Mouse (Mus musculus) heart, embryonic 16.5 days (tissue): ENCODE data around the gene Pno1. TPM values are rescaled to one million over a fixed set of nuclear protein-coding genes. Genes with fewer than 3 reads are reported as not detected.
"Not testable (repeated sequence)": the region's sequence is repeated elsewhere in the genome, so short reads cannot be mapped to it uniquely, and the experiment has no call there.

Experiments
- ATAC-seq: fragments of 200-750 bp; cut with Nextera tagmentation; replicated peaks from 2 replicates; pipeline ENCODE4 v1.8.0; 2017; ENCODE audit warnings: moderate number of reproducible peaks; ENCODE audit not compliant: insufficient read depth, low FRiP score; ENCODE audit errors: extremely low read depth
- H3K27ac ChIP-seq: fragments of 300-500 bp; sonication (generic); 2 replicates; pipeline ENCODE4 v1.5.1; 2014; ENCODE audit warnings: mild to moderate bottlenecking, low read length, control low read depth, moderate library complexity
- H3K27me3 ChIP-seq: fragments of 300-500 bp; sonication (generic); 2 replicates; pipeline ENCODE4 v1.6.1; 2014; ENCODE audit warnings: low read length, mixed read lengths; ENCODE audit not compliant: control insufficient read depth, insufficient read depth
- H3K36me3 ChIP-seq: fragments of 300-500 bp; sonication (generic); 2 replicates; pipeline ENCODE4 v1.6.1; 2014; ENCODE audit not compliant: control insufficient read depth, insufficient read depth
- H3K4me1 ChIP-seq: fragments of 300-500 bp; sonication (generic); 2 replicates; pipeline ENCODE4 v1.6.1; 2014; ENCODE audit warnings: low read length, mixed read lengths; ENCODE audit not compliant: control insufficient read depth, insufficient read depth
- H3K4me2 ChIP-seq: fragments of 300-500 bp; sonication (generic); 2 replicates; pipeline ENCODE4 v1.6.1; 2014; ENCODE audit warnings: low read depth, mild to moderate bottlenecking, control low read depth, low read length
- H3K4me3 ChIP-seq: fragments of 300-500 bp; sonication (generic); 2 replicates; pipeline ENCODE4 v1.5.1; 2014; ENCODE audit warnings: mild to moderate bottlenecking, control low read depth, low read length
- H3K9ac ChIP-seq: fragments of 300-500 bp; sonication (generic); 2 replicates; pipeline ENCODE4 v1.6.1; 2014; ENCODE audit warnings: low read length, control low read depth
- H3K9me3 ChIP-seq: fragments of 300-500 bp; sonication (generic); replicated peaks from 2 replicates; pipeline ENCODE4 v1.6.1; 2016; ENCODE audit warnings: low read length; ENCODE audit not compliant: control insufficient read depth
- WGBS: fragments of 180-500 bp; shearing (Covaris S2); extraction: QIAGEN DNeasy Blood & Tissue Kit; methylation state at CpG from one replicate; pipeline ENCODE4 v1.1.7; 2014; 5-methylcytosine and 5-hydroxymethylcytosine counted together
- polyA plus RNA-seq: library from polyadenylated mRNA; unstranded; fragments of >200 nt; fragmentation: Nextera tagmentation; extraction: Ambion mirVana; gene quantifications from 2 replicates; pipeline ENCODE4 v1.2.1, GENCODE M21; 2015

The Pno1 gene
- polyA plus RNA-seq = 43.4 and 51.6 TPM in 2 replicates

- peak within 1 kb of the TSS; percentile 91 for H3K9ac ChIP-seq
- under 1% methylated on average over 65 of the region's 65 CpGs for WGBS
- peak within 1 kb of the TSS; percentile 95 for H3K4me3 ChIP-seq
- H3K36me3 ChIP-seq = peaks cover 10% of the 10 kb centered on the region
- H3K4me2 ChIP-seq = peak within 1 kb of the TSS; percentile 90
- no peaks in the 10 kb centered on the region for H3K9me3 ChIP-seq
- no peaks in the 10 kb centered on the region for H3K27me3 ChIP-seq
- peaks cover 20% of the 10 kb centered on the region for H3K4me1 ChIP-seq
- peak; percentile 98 for ATAC-seq
- H3K27ac ChIP-seq = peak within 1 kb of the TSS; percentile 73
These were observed at the start of gene Pno1 for GRCm38 (mm10) chr11:17211258-17212140. Gene Pno1 (minus strand): TSS chr11:17211568.

- peak; percentile 29 for ATAC-seq
- Histone ChIP-seq H3K27me3 (no peaks in the 10 kb centered on the region), H3K9me3 (no peaks in the 10 kb centered on the region), H3K4me3 (peak overlapping the region; percentile 92), H3K4me2 (peak overlapping the region; percentile 82), H3K36me3 (no peaks in the 10 kb centered on the region), H3K27ac (peak overlapping the region; percentile 92), H3K4me1 (peaks cover 8% of the 10 kb centered on the region), H3K9ac (peak overlapping the region; percentile 94)
- under 1% methylated on average over 17 of the region's 17 CpGs for WGBS
These were observed 46.5 kb upstream of the Pno1 start for GRCm38 (mm10) chr11:17257861-17258260.

- no peaks in the 10 kb centered on the region for H3K9me3 ChIP-seq
- under 1% methylated on average over 33 of the region's 33 CpGs for WGBS
- H3K9ac ChIP-seq = peak within 1 kb of the TSS; percentile 94
- H3K4me1 ChIP-seq = peaks cover 8% of the 10 kb centered on the region
- no peaks in the 10 kb centered on the region for H3K36me3 ChIP-seq
- peak within 1 kb of the TSS; percentile 92 for H3K27ac ChIP-seq
- peak within 1 kb of the TSS; percentile 82 for H3K4me2 ChIP-seq
- H3K4me3 ChIP-seq = peak within 1 kb of the TSS; percentile 92
- peak; percentile 88 for ATAC-seq
- no peaks in the 10 kb centered on the region for H3K27me3 ChIP-seq
These were observed 46.1 kb upstream of the Pno1 start, which contains the start of gene C1d for GRCm38 (mm10) chr11:17257443-17257842. Gene C1d (plus strand): TSS chr11:17257579.

GRCm38 (mm10) chr11:17256813-17257365 lies 45.5 kb upstream of the Pno1 start:
- peak; percentile 72 for ATAC-seq
- H3K36me3 ChIP-seq = no peaks in the 10 kb centered on the region
- H3K9me3 ChIP-seq = no peaks in the 10 kb centered on the region
- H3K4me1 ChIP-seq = peaks cover 8% of the 10 kb centered on the region
- peak overlapping the region; percentile 92 for H3K4me3 ChIP-seq
- H3K27ac ChIP-seq = no peak overlapping the region
- WGBS = 55% methylated on average over 8 of the region's 8 CpGs
- H3K9ac ChIP-seq = peak overlapping the region; percentile 94
- H3K27me3 ChIP-seq = no peaks in the 10 kb centered on the region
- H3K4me2 ChIP-seq = peak overlapping the region; percentile 82

- H3K9me3 ChIP-seq = no peaks in the 10 kb centered on the region
- H3K4me2 ChIP-seq = no peak overlapping the region
- no peak for ATAC-seq
- no peak overlapping the region for H3K9ac ChIP-seq
- H3K27ac ChIP-seq = no peak overlapping the region
- H3K27me3 ChIP-seq = no peaks in the 10 kb centered on the region
- H3K4me3 ChIP-seq = no peak overlapping the region
- H3K4me1 ChIP-seq = no peaks in the 10 kb centered on the region
- no peaks in the 10 kb centered on the region for H3K36me3 ChIP-seq
These were observed 37.3 kb upstream of the Pno1 start for GRCm38 (mm10) chr11:17248715-17249114.

GRCm38 (mm10) chr11:17238598-17238997 lies 27.2 kb upstream of the Pno1 start:
- not testable (repeated sequence) for H3K9me3 ChIP-seq, H3K4me1 ChIP-seq, H3K4me3 ChIP-seq, H3K9ac ChIP-seq, H3K27ac ChIP-seq, H3K4me2 ChIP-seq, ATAC-seq, H3K27me3 ChIP-seq
- H3K36me3 ChIP-seq = peaks cover 10% of the 10 kb centered on the region
- WGBS = 81% methylated on average over 5 of the region's 5 CpGs

- H3K27ac ChIP-seq = no peak overlapping the region
- no peak overlapping the region for H3K4me2 ChIP-seq
- H3K4me3 ChIP-seq = no peak overlapping the region
- H3K4me1 ChIP-seq = peaks cover 18% of the 10 kb centered on the region
- H3K36me3 ChIP-seq = peaks cover 16% of the 10 kb centered on the region
- peaks cover 4% of the 10 kb centered on the region for H3K9me3 ChIP-seq
- no peaks in the 10 kb centered on the region for H3K27me3 ChIP-seq
- 66% methylated on average over 5 of the region's 5 CpGs for WGBS
- no peak overlapping the region for H3K9ac ChIP-seq
- ATAC-seq = no peak
These were observed 25.2 kb upstream of the Pno1 start for GRCm38 (mm10) chr11:17236449-17237037.

- H3K9ac ChIP-seq = no peak overlapping the region
- WGBS = 32% methylated on average over 5 of the region's 5 CpGs
- H3K4me3 ChIP-seq = peak overlapping the region; percentile 12; the same call in 1 of the 2 replicates
- H3K9me3 ChIP-seq = peaks cover 4% of the 10 kb centered on the region
- peak overlapping the region; percentile 68 for H3K27ac ChIP-seq
- peak; percentile 86 for ATAC-seq
- H3K27me3 ChIP-seq = no peaks in the 10 kb centered on the region
- peaks cover 21% of the 10 kb centered on the region for H3K36me3 ChIP-seq
- H3K4me1 ChIP-seq = peaks cover 27% of the 10 kb centered on the region
- H3K4me2 ChIP-seq = peak overlapping the region; percentile 54
These were observed 21.4 kb upstream of the Pno1 start for GRCm38 (mm10) chr11:17232792-17233191.

GRCm38 (mm10) chr11:17221126-17221525 lies 9.8 kb upstream of the Pno1 start:
- no peak overlapping the region for H3K4me3 ChIP-seq
- H3K4me2 ChIP-seq = no peak overlapping the region
- H3K9me3 ChIP-seq = no peaks in the 10 kb centered on the region
- no peak overlapping the region for H3K9ac ChIP-seq
- no peaks in the 10 kb centered on the region for H3K27me3 ChIP-seq
- ATAC-seq = no peak
- no peaks in the 10 kb centered on the region for H3K4me1 ChIP-seq
- WGBS = 87% methylated on average over 8 of the region's 8 CpGs
- no peak overlapping the region for H3K27ac ChIP-seq
- H3K36me3 ChIP-seq = peaks cover 13% of the 10 kb centered on the region
